Mouse (Mus musculus): ENCODE measurements around the gene Rfxank.
A peak's percentile ranks its signal among the peaks of the same experiment; 100 is the strongest.

Rfxank gene

GRCm38 (mm10) chr8:70104506-70104905, 34.4 kb downstream of the Rfxank start:
- DNase-seq (ENCODE audit: low read depth): peak; percentile 50

- no peak for DNase-seq (ENCODE audit: low read depth)
Measured at GRCm38 (mm10) chr8:70100241-70100640, 38.7 kb downstream of the Rfxank start.

GRCm38 (mm10) chr8:70099276-70099675, 39.7 kb downstream of the Rfxank start:
- DNase-seq (ENCODE audit: low read depth): no peak

GRCm38 (mm10) chr8:70092786-70093185, 46.2 kb downstream of the Rfxank start:
- DNase-seq (ENCODE audit: low read depth): no peak

- DNase-seq (ENCODE audit: low read depth): no peak
Measured at GRCm38 (mm10) chr8:70089296-70089960, 49.5 kb downstream of the Rfxank start.

- DNase-seq (ENCODE audit: low read depth): no peak
Measured at GRCm38 (mm10) chr8:70087836-70088650, 50.9 kb downstream of the Rfxank start.

- DNase-seq (ENCODE audit: low read depth): no peak
Measured at GRCm38 (mm10) chr8:70087237-70087636, 51.7 kb downstream of the Rfxank start.

- DNase-seq (ENCODE audit: low read depth): no peak
Measured at GRCm38 (mm10) chr8:70086151-70086550, 52.8 kb downstream of the Rfxank start.

- no peak for DNase-seq (ENCODE audit: low read depth)
Measured at GRCm38 (mm10) chr8:70084191-70085065, 54.5 kb downstream of the Rfxank start.

GRCm38 (mm10) chr8:70083285-70083684, 55.7 kb downstream of the Rfxank start, which contains the start of gene Hapln4:
TSS of gene Hapln4 (plus strand) at chr8:70083457.
- DNase-seq (ENCODE audit: low read depth): no peak

GRCm38 (mm10) chr8:70081976-70082375, 57.0 kb downstream of the Rfxank start:
- DNase-seq (ENCODE audit: low read depth): no peak

All from 416B (cell line).